Mouse (Mus musculus) heart, embryonic 12.5 days (tissue): ENCODE measurements around the gene Fads6. TPM values are rescaled to one million over a fixed set of nuclear protein-coding genes. Genes with fewer than 3 reads are reported as not detected.

Experiments used
- ATAC-seq: fragments of 200-750 bp; cut with Nextera tagmentation; 2 replicates; pipeline ENCODE4 v1.8.0; 2017; ENCODE audit warnings: moderate TSS enrichment, moderate library complexity; ENCODE audit not compliant: insufficient number of reproducible peaks, low FRiP score
- H3K27ac ChIP-seq: fragments of 300-500 bp; sonication (generic); 2 replicates; pipeline ENCODE4 v1.5.1; 2016; ENCODE audit warnings: mild to moderate bottlenecking, moderate library complexity; ENCODE audit not compliant: poor library complexity, severe bottlenecking
- H3K27me3 ChIP-seq: fragments of 300-500 bp; sonication (generic); replicated peaks from 2 replicates; pipeline ENCODE4 v1.6.1; 2016; ENCODE audit warnings: mild to moderate bottlenecking, moderate library complexity
- H3K36me3 ChIP-seq: fragments of 300-500 bp; sonication (generic); 2 replicates; pipeline ENCODE4 v1.6.1; 2016; ENCODE audit warnings: mild to moderate bottlenecking, moderate library complexity
- H3K4me1 ChIP-seq: fragments of 300-500 bp; sonication (generic); replicated peaks from 2 replicates; pipeline ENCODE4 v1.6.1; 2016; ENCODE audit warnings: mild to moderate bottlenecking
- H3K4me2 ChIP-seq: fragments of 300-500 bp; sonication (generic); 2 replicates; pipeline ENCODE4 v1.6.1; 2016; ENCODE audit warnings: mild to moderate bottlenecking, moderate library complexity
- H3K4me3 ChIP-seq: fragments of 300-500 bp; sonication (generic); 2 replicates; pipeline ENCODE4 v1.5.1; 2016; ENCODE audit warnings: mild to moderate bottlenecking
- H3K9ac ChIP-seq: fragments of 300-500 bp; sonication (generic); 2 replicates; pipeline ENCODE4 v1.6.1; 2016; ENCODE audit warnings: mild to moderate bottlenecking, moderate library complexity
- H3K9me3 ChIP-seq: fragments of 300-500 bp; sonication (generic); replicated peaks from 2 replicates; pipeline ENCODE4 v1.6.1; 2016; ENCODE audit warnings: mild to moderate bottlenecking, moderate library complexity
- WGBS: fragments of 180-500 bp; shearing (Covaris S2); methylation state at CpG from one replicate; pipeline ENCODE4 v1.1.7; 2016; 5-methylcytosine and 5-hydroxymethylcytosine counted together
- polyA plus RNA-seq: library from polyadenylated mRNA; unstranded; fragments of >200 nt; fragmentation: Nextera tagmentation; extraction: Ambion mirVana; gene quantifications from 2 replicates; pipeline ENCODE4 v1.2.1, GENCODE M21; 2016

Gene Fads6
- polyA plus RNA-seq, 1 experiment from 2014 or later: 0.51 TPM

DNA sequence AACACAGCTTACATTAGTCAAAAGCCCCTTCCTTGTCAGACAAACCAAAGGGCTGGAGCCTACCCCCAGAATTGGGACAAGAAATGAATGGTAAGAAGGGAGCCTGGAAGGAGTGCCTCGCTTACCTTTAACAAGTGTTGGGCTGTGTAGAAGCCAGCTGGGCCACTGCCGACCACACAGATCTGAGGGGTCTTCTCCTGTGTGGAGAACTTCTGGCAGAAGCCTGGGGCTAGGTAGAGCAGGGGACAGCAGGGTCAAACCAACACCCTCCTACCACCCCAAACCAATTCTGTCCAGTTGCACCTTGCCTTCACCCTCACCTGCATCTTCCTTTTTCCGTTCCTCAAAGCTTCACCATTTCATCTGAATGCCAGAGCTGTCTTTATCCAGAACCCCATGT, 21.5 kb downstream of the Fads6 start:
- WGBS: 64% methylated on average over 3 of the region's 3 CpGs
- no peak overlapping the region for H3K27ac ChIP-seq

GRCm38 (mm10) chr11:115275509-115275908, 22.0 kb downstream of the Fads6 start:
- 65% methylated on average over 6 of the region's 6 CpGs for WGBS
- Histone ChIP-seq H3K4me2 (peak overlapping the region; percentile 91), H3K36me3 (no peaks in the 10 kb centered on the region), H3K27ac (no peak overlapping the region), H3K4me1 (peaks cover 17% of the 10 kb centered on the region), H3K9me3 (no peaks in the 10 kb centered on the region), H3K4me3 (no peak overlapping the region), H3K27me3 (peaks cover 6% of the 10 kb centered on the region; the same call in 1 of the 2 replicates), H3K9ac (no peak overlapping the region)
- ATAC-seq: no peak

More for the DNA sequence above, 21.5 kb downstream of the Fads6 start:
- Histone ChIP-seq H3K4me1 (peaks cover 17% of the 10 kb centered on the region), H3K9me3 (no peaks in the 10 kb centered on the region), H3K36me3 (no peaks in the 10 kb centered on the region), H3K27me3 (peaks cover 6% of the 10 kb centered on the region; the same call in 1 of the 2 replicates), H3K9ac (peak overlapping the region; percentile 80; the same call in 1 of the 2 replicates), H3K4me3 (peak overlapping the region; percentile 61), H3K4me2 (peak overlapping the region; percentile 91)
- ATAC-seq: no peak

DNA sequence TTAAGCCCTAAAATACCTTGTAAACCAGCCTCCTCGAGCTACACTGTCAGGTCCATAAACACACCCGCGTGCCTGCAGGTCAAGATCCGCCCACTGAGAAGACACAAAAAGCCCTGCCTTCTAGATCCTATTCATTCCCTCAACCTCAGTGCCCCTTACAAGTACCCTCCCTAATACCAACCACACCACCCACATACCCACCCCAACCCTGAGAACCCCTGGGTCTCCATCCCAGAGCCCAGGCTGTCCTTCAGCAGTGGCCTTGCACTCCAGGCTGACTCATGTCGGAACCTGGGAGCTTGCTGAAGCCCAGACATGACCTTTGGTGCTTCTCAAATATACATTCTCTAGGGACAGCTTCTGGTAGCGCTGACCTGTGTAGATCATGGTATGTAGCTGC, 22.7 kb downstream of the Fads6 start:
- Histone ChIP-seq H3K4me2 (no peak overlapping the region), H3K4me3 (no peak overlapping the region), H3K4me1 (peaks cover 20% of the 10 kb centered on the region), H3K9ac (no peak overlapping the region), H3K36me3 (no peaks in the 10 kb centered on the region), H3K27me3 (peaks cover 9% of the 10 kb centered on the region), H3K27ac (no peak overlapping the region), H3K9me3 (no peaks in the 10 kb centered on the region)
- WGBS: 85% methylated on average over 6 of the region's 6 CpGs
- ATAC-seq: no peak

GRCm38 (mm10) chr11:115274178-115274577, 23.3 kb downstream of the Fads6 start:
- H3K27me3 ChIP-seq: peaks cover 14% of the 10 kb centered on the region
- peaks cover 5% of the 10 kb centered on the region for H3K36me3 ChIP-seq
- H3K4me1 ChIP-seq: peaks cover 20% of the 10 kb centered on the region
- ATAC-seq: no peak
- H3K27ac ChIP-seq: no peak overlapping the region
- no peak overlapping the region for H3K9ac ChIP-seq
- H3K9me3 ChIP-seq: no peaks in the 10 kb centered on the region
- 77% methylated on average over 7 of the region's 7 CpGs for WGBS
- H3K4me2 ChIP-seq: no peak overlapping the region
- no peak overlapping the region for H3K4me3 ChIP-seq

DNA sequence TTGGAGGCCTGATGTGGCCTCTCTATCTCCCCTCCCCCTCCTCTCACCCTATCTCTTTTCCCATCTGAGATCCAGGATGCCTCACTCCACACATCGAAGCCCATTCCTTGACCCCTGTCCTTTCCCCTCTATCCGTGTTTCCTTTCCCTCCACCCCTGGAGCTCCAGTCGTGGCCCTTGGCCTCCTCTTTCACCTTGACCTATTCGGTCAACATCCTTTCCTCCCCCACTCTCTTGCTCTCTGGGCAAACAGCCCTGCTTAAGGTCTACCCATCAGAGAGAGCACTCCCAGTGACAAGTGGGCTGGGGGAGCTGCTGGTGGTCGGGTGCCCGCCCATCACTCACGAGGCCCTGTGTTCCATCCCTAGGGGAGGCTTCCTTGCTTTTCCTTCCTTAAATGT, 23.7 kb downstream of the Fads6 start:
- 64% methylated on average over 7 of the region's 7 CpGs for WGBS
- Histone ChIP-seq H3K9me3 (no peaks in the 10 kb centered on the region), H3K4me3 (no peak overlapping the region), H3K4me2 (no peak overlapping the region), H3K27me3 (peaks cover 19% of the 10 kb centered on the region), H3K36me3 (peaks cover 9% of the 10 kb centered on the region), H3K4me1 (peaks cover 20% of the 10 kb centered on the region), H3K9ac (no peak overlapping the region), H3K27ac (no peak overlapping the region)
- no peak for ATAC-seq

GRCm38 (mm10) chr11:115272894-115273498, 24.5 kb downstream of the Fads6 start:
- no peak for ATAC-seq
- Histone ChIP-seq H3K27ac (no peak overlapping the region), H3K27me3 (peaks cover 26% of the 10 kb centered on the region), H3K4me3 (no peak overlapping the region), H3K36me3 (peaks cover 13% of the 10 kb centered on the region), H3K4me2 (no peak overlapping the region), H3K9me3 (no peaks in the 10 kb centered on the region), H3K4me1 (peaks cover 18% of the 10 kb centered on the region), H3K9ac (no peak overlapping the region)
- WGBS: 64% methylated on average over 10 of the region's 10 CpGs

DNA sequence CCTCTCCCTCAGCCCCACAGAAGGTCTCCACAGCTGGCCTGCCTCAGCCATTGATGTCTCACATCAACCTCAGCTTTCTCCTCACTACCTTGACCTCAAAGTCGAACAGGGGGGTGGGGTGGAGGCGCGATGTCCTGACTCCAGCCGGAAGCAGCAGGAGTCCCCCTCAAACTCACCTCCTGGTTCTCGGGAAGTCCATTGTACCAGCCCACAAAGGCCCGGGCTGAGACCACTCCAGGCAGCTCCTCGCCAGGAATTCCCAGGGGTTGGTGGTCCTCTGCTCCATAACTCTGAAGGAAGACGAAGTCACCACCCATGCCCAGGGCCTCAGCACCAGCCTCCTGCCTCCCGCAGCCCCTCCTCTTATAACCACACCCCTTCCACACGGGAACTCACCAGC, 26.0 kb downstream of the Fads6 start:
- Histone ChIP-seq H3K4me2 (no peak overlapping the region), H3K4me1 (peaks cover 22% of the 10 kb centered on the region), H3K36me3 (peaks cover 13% of the 10 kb centered on the region), H3K27ac (no peak overlapping the region), H3K27me3 (peaks cover 41% of the 10 kb centered on the region), H3K4me3 (no peak overlapping the region), H3K9me3 (no peaks in the 10 kb centered on the region), H3K9ac (no peak overlapping the region)
- ATAC-seq: no peak
- WGBS: 67% methylated on average over 10 of the region's 10 CpGs

DNA sequence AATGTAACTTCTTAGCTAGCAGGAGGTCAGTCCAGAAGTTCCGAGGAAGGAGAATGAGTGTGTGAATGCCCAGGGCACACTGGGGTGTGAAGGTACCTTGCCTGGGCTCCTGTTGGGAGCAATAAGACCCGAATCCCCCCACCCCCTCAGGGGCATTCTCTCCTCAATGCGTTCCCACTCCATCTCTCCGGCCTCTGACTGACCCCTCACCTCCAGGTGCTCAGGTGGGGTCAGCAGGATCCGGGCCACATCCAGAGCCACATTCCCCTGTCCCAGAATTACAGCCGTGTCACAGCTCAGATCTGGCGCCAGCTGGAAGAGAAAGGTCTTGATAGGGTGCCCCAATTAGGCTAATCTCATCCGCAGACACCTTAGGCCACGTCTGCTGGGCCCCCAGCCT, 26.4 kb downstream of the Fads6 start:
- no peak for ATAC-seq
- H3K4me1 ChIP-seq: peaks cover 23% of the 10 kb centered on the region
- no peaks in the 10 kb centered on the region for H3K9me3 ChIP-seq
- no peak overlapping the region for H3K4me3 ChIP-seq
- H3K36me3 ChIP-seq: peaks cover 13% of the 10 kb centered on the region
- H3K4me2 ChIP-seq: no peak overlapping the region
- peaks cover 46% of the 10 kb centered on the region for H3K27me3 ChIP-seq
- no peak overlapping the region for H3K27ac ChIP-seq
- WGBS: 73% methylated on average over 9 of the region's 9 CpGs
- H3K9ac ChIP-seq: no peak overlapping the region

DNA sequence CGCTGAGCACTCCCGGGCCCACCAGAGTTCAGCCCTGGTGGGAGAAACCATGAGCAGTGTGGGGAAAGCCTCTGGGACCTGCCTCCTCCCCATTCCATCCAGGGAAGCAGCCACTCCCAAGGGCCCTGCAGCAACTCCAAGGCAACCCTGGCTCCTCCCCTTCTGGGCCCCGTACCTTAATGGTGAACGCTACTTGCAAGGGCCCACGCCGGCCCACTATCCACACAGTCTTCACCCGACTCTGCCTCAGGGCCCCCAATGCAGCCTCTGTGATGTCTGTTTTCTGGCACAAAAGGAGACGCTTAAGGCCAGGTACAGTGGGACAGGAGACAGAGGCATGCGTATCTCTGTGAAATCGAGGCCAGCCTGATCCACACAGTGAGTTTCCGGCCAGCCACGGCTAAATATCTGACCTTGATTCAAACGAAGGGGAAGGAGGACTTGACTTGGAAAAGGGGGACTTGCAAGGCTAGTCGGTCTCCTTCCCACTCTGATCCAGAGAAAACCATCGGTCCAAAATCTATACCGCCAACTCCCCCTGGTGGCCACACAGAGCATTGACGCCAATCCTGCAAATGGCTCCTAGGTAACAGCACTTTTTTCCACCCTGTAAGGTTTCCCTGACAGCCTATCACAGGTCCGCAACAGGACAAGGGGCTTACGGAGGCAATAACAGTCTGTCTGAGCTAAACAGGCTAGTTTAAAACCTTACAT, 27.2 kb downstream of the Fads6 start:
- ATAC-seq: peak; percentile 19; the same call in 1 of the 2 replicates
- H3K36me3 ChIP-seq: peaks cover 13% of the 10 kb centered on the region
- H3K4me1 ChIP-seq: peaks cover 23% of the 10 kb centered on the region
- no peak overlapping the region for H3K4me3 ChIP-seq
- no peak overlapping the region for H3K4me2 ChIP-seq
- 26% methylated on average over 19 of the region's 19 CpGs for WGBS
- H3K27ac ChIP-seq: no peak overlapping the region
- no peak overlapping the region for H3K9ac ChIP-seq
- peaks cover 53% of the 10 kb centered on the region for H3K27me3 ChIP-seq
- no peaks in the 10 kb centered on the region for H3K9me3 ChIP-seq

DNA sequence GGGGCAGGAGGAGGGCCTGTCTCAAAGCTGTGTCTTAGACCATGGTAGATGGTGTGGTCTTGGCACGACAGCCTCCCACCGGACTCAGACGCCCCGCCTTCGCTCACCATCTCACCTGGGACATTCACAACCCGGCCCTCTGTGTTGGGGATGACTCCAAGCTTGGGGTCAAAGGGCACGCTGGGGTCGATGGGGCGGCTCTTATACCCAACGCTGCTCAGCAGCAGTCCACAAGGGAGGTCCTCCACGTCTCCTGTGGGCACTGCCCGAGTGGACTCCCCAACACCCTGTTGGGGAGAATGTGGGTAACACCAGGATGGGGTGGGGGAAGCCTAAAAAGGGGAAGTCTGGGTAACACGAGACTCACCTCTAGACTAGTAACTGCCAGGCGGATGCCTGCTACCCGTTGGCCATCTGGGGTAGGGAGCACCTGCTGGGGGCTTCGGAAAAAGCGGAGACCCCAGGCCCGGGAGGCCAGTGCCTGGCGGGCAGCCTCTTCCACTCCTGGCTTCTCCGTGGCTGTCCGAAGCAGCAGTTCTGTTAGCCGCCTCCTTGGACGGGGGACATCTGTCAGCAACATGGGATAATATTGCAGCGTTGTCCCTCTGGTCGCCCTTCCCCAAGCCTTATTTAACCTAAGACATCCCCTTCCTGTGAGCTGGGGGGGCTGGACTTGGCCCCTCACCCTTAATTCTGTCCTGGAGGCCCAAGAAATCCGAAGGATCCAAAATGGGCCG, 28.0 kb downstream of the Fads6 start:
- no peaks in the 10 kb centered on the region for H3K9me3 ChIP-seq
- peaks cover 13% of the 10 kb centered on the region for H3K36me3 ChIP-seq
- H3K4me1 ChIP-seq: peaks cover 27% of the 10 kb centered on the region
- no peak overlapping the region for H3K4me3 ChIP-seq
- no peak overlapping the region for H3K27ac ChIP-seq
- WGBS: 90% methylated on average over 27 of the region's 27 CpGs
- H3K9ac ChIP-seq: no peak overlapping the region
- no peak for ATAC-seq
- peaks cover 61% of the 10 kb centered on the region for H3K27me3 ChIP-seq
- H3K4me2 ChIP-seq: no peak overlapping the region

DNA sequence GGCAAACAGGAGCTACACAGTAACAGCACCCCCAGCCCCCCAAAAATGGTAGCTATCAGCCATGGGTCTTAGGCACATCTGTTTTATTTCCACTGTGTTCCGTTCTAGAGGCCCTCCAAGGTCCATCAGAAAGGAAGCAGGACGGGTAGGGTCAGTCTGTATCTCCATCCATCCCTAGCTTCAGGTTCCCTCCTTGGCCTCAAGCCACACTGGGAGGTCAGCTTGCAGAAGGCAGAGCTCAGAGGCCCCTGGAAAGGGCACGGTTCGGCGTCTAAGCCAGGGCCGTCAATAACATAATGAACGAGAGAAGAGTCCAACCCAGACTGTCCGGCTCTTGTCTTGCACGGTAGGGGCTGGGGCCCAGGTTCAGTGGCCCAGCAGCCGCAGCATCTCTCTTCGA, 29.5 kb downstream of the Fads6 start:
- 72% methylated on average over 11 of the region's 11 CpGs for WGBS
- Histone ChIP-seq H3K9me3 (no peaks in the 10 kb centered on the region), H3K4me2 (no peak overlapping the region), H3K9ac (no peak overlapping the region), H3K4me1 (peaks cover 27% of the 10 kb centered on the region), H3K36me3 (peaks cover 13% of the 10 kb centered on the region), H3K4me3 (no peak overlapping the region), H3K27ac (no peak overlapping the region), H3K27me3 (peaks cover 77% of the 10 kb centered on the region)
- no peak for ATAC-seq
